Mouse (Mus musculus) liver, postnatal 0 days (tissue): ENCODE measurements around the gene Tmem156. TPM values are rescaled to one million over a fixed set of nuclear protein-coding genes. Genes with fewer than 3 reads are reported as not detected.

Experiments used
- ATAC-seq: fragments of 200-750 bp; cut with Nextera tagmentation; 2 replicates; pipeline ENCODE4 v1.8.0; 2017; ENCODE audit warnings: mild to moderate bottlenecking, moderate library complexity
- DNase-seq: peaks from one replicate; pipeline ENCODE4 v3.0.0-alpha.2; 2016
- H3K27ac ChIP-seq: fragments of 300-500 bp; sonication (generic); 2 replicates; pipeline ENCODE4 v1.5.1; 2014; ENCODE audit warnings: antibody characterized with exemption, moderate library complexity, mild to moderate bottlenecking, low read depth
- H3K27me3 ChIP-seq: fragments of 300-500 bp; sonication (generic); 2 replicates; pipeline ENCODE4 v1.6.1; 2014; ENCODE audit warnings: low read length, control low read depth, mixed read lengths; ENCODE audit not compliant: insufficient read depth
- H3K36me3 ChIP-seq: fragments of 300-500 bp; sonication (generic); replicated peaks from 2 replicates; pipeline ENCODE4 v1.6.1; 2014; ENCODE audit warnings: mild to moderate bottlenecking, control low read depth, low read length, moderate library complexity, mixed read lengths; ENCODE audit not compliant: insufficient read depth
- H3K4me1 ChIP-seq: fragments of 300-500 bp; sonication (generic); 2 replicates; pipeline ENCODE4 v1.6.1; 2014; ENCODE audit warnings: antibody characterized with exemption, mild to moderate bottlenecking, control low read depth; ENCODE audit not compliant: insufficient read depth
- H3K4me2 ChIP-seq: fragments of 300-500 bp; sonication (generic); 2 replicates; pipeline ENCODE4 v1.6.1; 2014; ENCODE audit warnings: low read depth, mild to moderate bottlenecking, low read length, moderate library complexity, mixed read lengths
- H3K4me3 ChIP-seq: fragments of 300-500 bp; sonication (generic); 2 replicates; pipeline ENCODE4 v1.5.1; 2014; ENCODE audit warnings: low read depth, low read length
- H3K9ac ChIP-seq: fragments of 300-500 bp; sonication (generic); replicated peaks from 2 replicates; pipeline ENCODE4 v1.6.1; 2014; ENCODE audit warnings: mild to moderate bottlenecking, moderate library complexity
- H3K9me3 ChIP-seq: fragments of 300-500 bp; sonication (generic); 2 replicates; pipeline ENCODE4 v1.6.1; 2016; ENCODE audit warnings: mild to moderate bottlenecking, control low read depth, low read length, mixed read lengths
- CTCF ChIP-seq: sonication (generic); IDR thresholded peaks from 2 replicates; pipeline ENCODE4 v1.5.1; 2016; ENCODE audit warnings: antibody characterized with exemption, low read depth
- EP300 ChIP-seq: IDR thresholded peaks from 2 replicates; pipeline ENCODE4 v1.6.1; 2016; ENCODE audit warnings: antibody characterized with exemption, low read depth, mild to moderate bottlenecking
- WGBS: fragments of 180-500 bp; shearing (Covaris S2); extraction: QIAGEN DNeasy Blood & Tissue Kit; methylation state at CpG from one replicate; pipeline ENCODE4 v1.1.7; 2014; ENCODE audit not compliant: insufficient replicate concordance; 5-methylcytosine and 5-hydroxymethylcytosine counted together
- polyA plus RNA-seq: library from polyadenylated mRNA; unstranded; fragments of >200 nt; fragmentation: Nextera tagmentation; extraction: Ambion mirVana; gene quantifications from 2 replicates; pipeline ENCODE4 v1.2.1, GENCODE M21; 2015

The Tmem156 gene
- polyA plus RNA-seq, 1 experiment from 2014 or later = 1.2 TPM

- TF ChIP-seq CTCF (no peak), EP300 (no peak)
- Histone ChIP-seq H3K27ac (no peak overlapping the region), H3K9me3 (no peaks in the 10 kb centered on the region), H3K9ac (no peak overlapping the region), H3K27me3 (no peaks in the 10 kb centered on the region), H3K36me3 (0 out of 2 replicates have a peak, but pooled peaks cover 2% of the 10 kb centered on the region), H3K4me2 (no peak overlapping the region), H3K4me1 (no peaks in the 10 kb centered on the region), H3K4me3 (no peak overlapping the region)
- 45% methylated on average over 2 of the region's 2 CpGs for WGBS
- ATAC-seq = no peak
- no peak for DNase-seq
These were observed 36.5 kb upstream of the Tmem156 start for GRCm38 (mm10) chr5:65128481-65128880.

- DNase-seq (no peak), ATAC-seq (no peak)
- 89% methylated on average over 1 of the region's 1 CpGs for WGBS
- Histone ChIP-seq H3K27me3 (no peaks in the 10 kb centered on the region), H3K9ac (no peak overlapping the region), H3K4me1 (no peaks in the 10 kb centered on the region; the same call in 1 of the 2 replicates), H3K27ac (no peak overlapping the region), H3K36me3 (0 out of 2 replicates have a peak, but pooled peaks cover 2% of the 10 kb centered on the region), H3K9me3 (no peaks in the 10 kb centered on the region), H3K4me3 (no peak overlapping the region), H3K4me2 (no peak overlapping the region)
- TF ChIP-seq CTCF (no peak), EP300 (no peak)
These were observed 34.2 kb upstream of the Tmem156 start for GRCm38 (mm10) chr5:65126137-65126536.

DNA sequence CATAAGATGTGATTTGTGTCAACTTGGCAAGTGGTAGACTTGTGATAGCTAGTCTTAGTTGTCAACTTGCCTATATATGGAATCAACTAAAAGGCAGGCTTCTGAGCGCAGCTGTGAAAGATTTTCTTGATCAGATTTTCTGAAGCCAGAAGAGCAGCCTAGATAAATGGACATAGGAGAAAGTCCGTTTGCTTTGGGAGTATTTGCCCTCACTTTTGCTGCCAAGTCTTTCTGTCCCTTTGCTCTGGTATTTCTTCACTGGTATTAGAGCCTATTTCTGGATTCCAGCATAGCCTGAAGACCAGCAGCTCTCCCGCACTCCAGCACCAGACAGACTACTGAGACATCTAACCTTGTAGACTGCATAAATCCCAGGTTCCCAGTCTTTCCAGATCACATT, 30.7 kb upstream of the Tmem156 start:
- Histone ChIP-seq H3K4me3 (no peak overlapping the region), H3K9ac (no peak overlapping the region), H3K4me1 (peaks cover 3% of the 10 kb centered on the region), H3K27me3 (no peaks in the 10 kb centered on the region), H3K4me2 (no peak overlapping the region), H3K27ac (no peak overlapping the region), H3K36me3 (0 out of 2 replicates have a peak, but pooled peaks cover 2% of the 10 kb centered on the region), H3K9me3 (no peaks in the 10 kb centered on the region)
- no peak for ATAC-seq
- TF ChIP-seq CTCF = no peak
- TF ChIP-seq EP300 = no peak
- WGBS = 66% methylated on average over 3 of the region's 3 CpGs
- DNase-seq = no peak

DNA sequence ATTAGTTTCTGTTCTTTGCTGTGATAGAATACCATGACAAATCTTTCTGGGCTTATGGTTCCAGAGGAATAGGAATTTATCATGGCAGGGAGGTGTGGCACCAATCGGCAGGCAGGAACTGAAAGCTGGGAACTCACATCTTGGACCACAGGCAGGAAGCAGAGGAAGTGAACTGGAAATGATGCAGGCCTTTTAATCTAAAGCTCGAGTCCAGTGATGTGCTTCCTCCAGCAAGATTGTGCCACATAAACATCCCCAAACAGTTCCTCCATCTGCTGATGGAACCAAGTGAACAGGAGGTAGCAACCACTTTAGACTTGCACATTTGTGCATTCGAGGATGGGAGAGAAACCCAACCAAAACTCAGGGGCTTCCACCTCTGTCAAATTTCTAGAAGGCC, 28.0 kb upstream of the Tmem156 start:
- Histone ChIP-seq H3K36me3 (no peaks in the 10 kb centered on the region), H3K4me1 (peaks cover 6% of the 10 kb centered on the region), H3K27ac (peak overlapping the region; percentile 51; the same call in 1 of the 2 replicates), H3K9ac (no peak overlapping the region), H3K9me3 (no peaks in the 10 kb centered on the region), H3K4me2 (no peak overlapping the region; the same call in 1 of the 2 replicates), H3K4me3 (no peak overlapping the region), H3K27me3 (no peaks in the 10 kb centered on the region)
- ATAC-seq (0 out of 2 replicates have a peak, but pooled peaks have one; percentile 21), DNase-seq (no peak)
- TF ChIP-seq EP300 (peak; percentile 45; the same call in 1 of the 2 replicates), CTCF (0 out of 2 replicates have a peak, but pooled peaks have one; percentile 2)
- 25% methylated on average over 3 of the region's 3 CpGs for WGBS

DNA sequence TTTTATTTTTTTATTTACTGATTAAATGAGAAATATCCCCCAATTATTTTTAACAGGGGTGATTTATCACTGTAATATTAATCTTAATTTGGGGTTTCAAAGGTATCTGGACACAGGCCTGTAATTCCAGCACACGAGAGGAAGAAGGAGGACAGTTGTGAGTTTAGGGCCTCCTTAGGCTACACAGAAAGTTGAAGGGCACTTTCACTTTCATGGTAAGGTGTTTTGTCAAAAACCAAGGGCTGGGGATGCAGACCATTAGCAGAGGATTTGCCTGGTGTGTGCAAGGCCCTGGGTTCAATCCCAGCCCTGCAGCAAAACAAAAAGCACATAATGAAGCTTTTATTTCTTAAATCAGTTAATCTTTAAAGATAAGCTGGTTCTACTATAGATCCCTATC, 27.6 kb upstream of the Tmem156 start:
- WGBS = 55% methylated on average over 1 of the region's 1 CpGs

GRCm38 (mm10) chr5:65116789-65117188, 24.9 kb upstream of the Tmem156 start:
- Histone ChIP-seq H3K27me3 (no peaks in the 10 kb centered on the region), H3K9ac (no peak overlapping the region), H3K4me3 (no peak overlapping the region), H3K36me3 (no peaks in the 10 kb centered on the region), H3K4me2 (no peak overlapping the region), H3K9me3 (no peaks in the 10 kb centered on the region), H3K27ac (peak overlapping the region; percentile 41; the same call in 1 of the 2 replicates), H3K4me1 (peaks cover 6% of the 10 kb centered on the region)
- no peak for TF ChIP-seq EP300
- TF ChIP-seq CTCF = no peak
- WGBS = 69% methylated on average over 2 of the region's 2 CpGs
- ATAC-seq (no peak), DNase-seq (no peak)

More for the DNA sequence above, 27.6 kb upstream of the Tmem156 start:
- peak overlapping the region; percentile 51; the same call in 1 of the 2 replicates for H3K27ac ChIP-seq
- no peak overlapping the region for H3K4me2 ChIP-seq
- no peak overlapping the region for H3K9ac ChIP-seq
- ATAC-seq (no peak), DNase-seq (no peak)
- H3K4me3 ChIP-seq = no peak overlapping the region
- no peaks in the 10 kb centered on the region for H3K9me3 ChIP-seq
- no peaks in the 10 kb centered on the region for H3K36me3 ChIP-seq
- no peaks in the 10 kb centered on the region for H3K27me3 ChIP-seq
- peaks cover 6% of the 10 kb centered on the region for H3K4me1 ChIP-seq
- TF ChIP-seq EP300 = no peak
- TF ChIP-seq CTCF = no peak
